Mouse (Mus musculus) C2C12 (cell line): Measurements from ENCODE around the gene Brd3.

Source experiments
- CTCF ChIP-seq: IDR thresholded peaks from one replicate; pipeline ENCODE4 v1.5.1; 2011; ENCODE audit not compliant: control insufficient read depth, insufficient read depth, insufficient read length
- FOSL1 ChIP-seq: IDR thresholded peaks from one replicate; pipeline ENCODE4 v1.8.0; 2011; ENCODE audit warnings: mild to moderate bottlenecking, low read length; ENCODE audit not compliant: poor library complexity, insufficient read depth, severe bottlenecking
- MAX ChIP-seq: IDR thresholded peaks from one replicate; pipeline ENCODE4 v1.6.1; 2011; ENCODE audit warnings: mild to moderate bottlenecking, control low read depth
- MYOD1 ChIP-seq: IDR thresholded peaks from one replicate; pipeline ENCODE4 v1.6.1; 2011; ENCODE audit warnings: low read depth; ENCODE audit not compliant: control insufficient read depth, insufficient read length
- MYOG ChIP-seq: IDR thresholded peaks from one replicate; pipeline ENCODE4 v1.6.1; 2011; ENCODE audit not compliant: control insufficient read depth, insufficient read length; ENCODE audit errors: extremely low read depth

- no peak for TF ChIP-seq CTCF
- no peak for TF ChIP-seq MAX
- no peak for TF ChIP-seq FOSL1
- TF ChIP-seq MYOD1: no peak
- TF ChIP-seq MYOG: no peak
These were observed 49.5 kb upstream of the Brd3 start for GRCm38 (mm10) chr2:27556921-27557320.
